Mouse (Mus musculus) liver, embryonic 11.5 days (tissue): ENCODE measurements at regions not wholly inside any gene's neighbourhood (a gene's known extent, or its start where the extent isn't known, plus 50 kb on each side); places are given as distances from the start of the nearest gene placed in this dataset.
A peak's percentile ranks its signal among the peaks of the same experiment; 100 is the strongest.

Experiments
- ATAC-seq: fragments of 200-750 bp; cut with Nextera tagmentation; replicated peaks from 2 replicates; pipeline ENCODE4 v1.8.0; 2017; ENCODE audit warnings: moderate number of reproducible peaks, mild to moderate bottlenecking, moderate TSS enrichment, moderate library complexity; ENCODE audit not compliant: low FRiP score
- DNase-seq: peaks from one replicate; pipeline ENCODE4 v3.0.0-alpha.2; 2017; ENCODE audit warnings: low spot score
- H3K27ac ChIP-seq: fragments of 300-500 bp; sonication (generic); 2 replicates; pipeline ENCODE4 v1.5.1; 2014; ENCODE audit warnings: mild to moderate bottlenecking, low read depth, low read length, control low read depth
- H3K27me3 ChIP-seq: fragments of 300-500 bp; sonication (generic); replicated peaks from 2 replicates; pipeline ENCODE4 v1.6.1; 2014; ENCODE audit warnings: low read length, mixed read lengths; ENCODE audit not compliant: control insufficient read depth, insufficient read depth
- H3K36me3 ChIP-seq: fragments of 300-500 bp; sonication (generic); 2 replicates; pipeline ENCODE4 v1.6.1; 2014; ENCODE audit warnings: mild to moderate bottlenecking, low read length, moderate library complexity, mixed read lengths; ENCODE audit not compliant: control insufficient read depth, insufficient read depth
- H3K4me1 ChIP-seq: fragments of 300-500 bp; sonication (generic); replicated peaks from 2 replicates; pipeline ENCODE4 v1.6.1; 2014; ENCODE audit warnings: low read length, mixed read lengths; ENCODE audit not compliant: control insufficient read depth, insufficient read depth
- H3K4me2 ChIP-seq: fragments of 300-500 bp; sonication (generic); 2 replicates; pipeline ENCODE4 v1.6.1; 2014; ENCODE audit warnings: mild to moderate bottlenecking, control low read depth, moderate library complexity
- H3K4me3 ChIP-seq: fragments of 300-500 bp; sonication (generic); 2 replicates; pipeline ENCODE4 v1.5.1; 2014; ENCODE audit warnings: low read depth, low read length, control low read depth
- H3K9ac ChIP-seq: fragments of 300-500 bp; sonication (generic); 2 replicates; pipeline ENCODE4 v1.6.1; 2014; ENCODE audit warnings: low read depth, low read length, control low read depth
- H3K9me3 ChIP-seq: fragments of 300-500 bp; sonication (generic); 2 replicates; pipeline ENCODE4 v1.6.1; 2016; ENCODE audit warnings: low read length, inconsistent platforms, mixed read lengths; ENCODE audit not compliant: control insufficient read depth
- WGBS: fragments of 180-500 bp; shearing (Covaris S2); extraction: QIAGEN DNeasy Blood & Tissue Kit; methylation state at CpG from one replicate; pipeline ENCODE4 v1.1.7; 2014; 5-methylcytosine and 5-hydroxymethylcytosine counted together

DNA sequence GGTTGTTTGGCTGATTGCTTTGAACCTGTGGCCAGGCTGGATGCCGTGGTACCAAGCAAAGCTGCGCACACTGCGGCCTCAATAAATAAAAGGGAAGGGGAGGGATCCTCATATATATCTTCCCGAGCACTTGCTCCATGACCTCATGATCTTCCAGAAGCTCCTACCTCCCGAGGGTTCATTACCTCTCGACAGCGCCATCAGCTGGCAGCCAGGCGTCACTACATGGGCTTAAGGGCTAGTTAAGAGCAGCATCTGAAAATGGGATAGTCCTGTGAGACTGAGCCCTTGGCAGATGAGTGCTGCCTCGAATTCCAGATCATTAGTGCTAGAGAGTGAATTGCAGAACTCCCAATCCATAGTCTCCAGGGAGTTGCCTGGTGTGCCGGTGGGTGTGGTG, 134.0 kb downstream of the Zfp281 start:
- WGBS = 62% methylated on average over 10 of the region's 10 CpGs
- no peak overlapping the region for H3K9ac ChIP-seq
- no peaks in the 10 kb centered on the region for H3K27me3 ChIP-seq
- H3K9me3 ChIP-seq = no peaks in the 10 kb centered on the region
- no peak overlapping the region for H3K4me3 ChIP-seq
- no peak overlapping the region for H3K4me2 ChIP-seq
- no peak overlapping the region for H3K27ac ChIP-seq
- H3K4me1 ChIP-seq = no peaks in the 10 kb centered on the region
- ATAC-seq (no peak), DNase-seq (no peak)
- no peaks in the 10 kb centered on the region for H3K36me3 ChIP-seq

GRCm38 (mm10) chr1:136759164-136759563, 134.5 kb downstream of the Zfp281 start:
- H3K27ac ChIP-seq = no peak overlapping the region
- no peaks in the 10 kb centered on the region for H3K9me3 ChIP-seq
- H3K4me2 ChIP-seq = no peak overlapping the region
- H3K4me3 ChIP-seq = no peak overlapping the region
- H3K9ac ChIP-seq = no peak overlapping the region
- no peaks in the 10 kb centered on the region for H3K36me3 ChIP-seq
- DNase-seq (no peak), ATAC-seq (no peak)
- no peaks in the 10 kb centered on the region for H3K27me3 ChIP-seq
- WGBS = 67% methylated on average over 4 of the region's 4 CpGs
- no peaks in the 10 kb centered on the region for H3K4me1 ChIP-seq

DNA sequence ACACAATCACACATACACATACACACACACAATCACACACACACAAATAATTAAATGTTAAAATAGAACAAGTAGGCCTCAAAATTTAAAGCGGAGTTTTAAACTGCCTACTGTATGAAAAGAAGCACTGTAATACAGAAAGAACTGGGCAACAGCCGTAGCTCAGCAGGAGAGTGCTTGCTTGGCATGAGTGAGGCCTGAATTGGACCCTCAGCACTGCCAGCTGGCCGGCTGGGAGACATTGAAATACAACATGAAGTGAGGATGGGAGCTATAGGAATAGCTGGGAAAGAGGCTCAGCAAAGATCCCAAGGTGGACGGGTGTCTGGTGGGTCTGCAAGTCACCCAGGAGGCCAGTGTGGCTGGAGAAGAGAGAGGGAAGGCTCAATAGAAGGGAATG, 136.8 kb downstream of the Zfp281 start:
- Histone ChIP-seq H3K9me3 (no peaks in the 10 kb centered on the region), H3K4me2 (no peak overlapping the region), H3K27me3 (no peaks in the 10 kb centered on the region), H3K27ac (no peak overlapping the region), H3K4me1 (no peaks in the 10 kb centered on the region), H3K4me3 (no peak overlapping the region), H3K36me3 (no peaks in the 10 kb centered on the region), H3K9ac (no peak overlapping the region)
- WGBS = 82% methylated on average over 4 of the region's 4 CpGs
- ATAC-seq (no peak), DNase-seq (no peak)

- DNase-seq = no peak
- peak overlapping the region; percentile 19; the same call in 1 of the 2 replicates for H3K27ac ChIP-seq
- H3K4me1 ChIP-seq = no peaks in the 10 kb centered on the region
Measured at GRCm38 (mm10) chr1:136768969-136769401, 144.3 kb downstream of the Zfp281 start.

GRCm38 (mm10) chr1:136773743-136774142, 149.0 kb downstream of the Zfp281 start:
- DNase-seq (no peak), ATAC-seq (no peak)
- Histone ChIP-seq H3K36me3 (no peaks in the 10 kb centered on the region), H3K9me3 (no peaks in the 10 kb centered on the region), H3K27me3 (no peaks in the 10 kb centered on the region), H3K9ac (no peak overlapping the region), H3K27ac (no peak overlapping the region), H3K4me1 (no peaks in the 10 kb centered on the region), H3K4me3 (no peak overlapping the region), H3K4me2 (no peak overlapping the region)
- 82% methylated on average over 6 of the region's 6 CpGs for WGBS

More at GRCm38 (mm10) chr1:136768969-136769401, 144.3 kb downstream of the Zfp281 start:
- 0 out of 2 replicates have a peak, but pooled peaks have one; percentile 39 for ATAC-seq
- Histone ChIP-seq H3K9me3 (no peaks in the 10 kb centered on the region), H3K27me3 (no peaks in the 10 kb centered on the region), H3K4me2 (peak overlapping the region; percentile 34; the same call in 1 of the 2 replicates), H3K4me3 (no peak overlapping the region), H3K9ac (no peak overlapping the region), H3K36me3 (no peaks in the 10 kb centered on the region)
- 11% methylated on average over 10 of the region's 10 CpGs for WGBS

- no peaks in the 10 kb centered on the region for H3K9me3 ChIP-seq
- H3K27ac ChIP-seq = no peak overlapping the region
- no peak overlapping the region for H3K4me3 ChIP-seq
- no peaks in the 10 kb centered on the region for H3K36me3 ChIP-seq
- ATAC-seq = no peak
- H3K4me2 ChIP-seq = no peak overlapping the region
- H3K27me3 ChIP-seq = no peaks in the 10 kb centered on the region
- 86% methylated on average over 17 of the region's 17 CpGs for WGBS
- no peak overlapping the region for H3K9ac ChIP-seq
- DNase-seq = no peak
- no peaks in the 10 kb centered on the region for H3K4me1 ChIP-seq
Measured at GRCm38 (mm10) chr1:136776211-136776610, 151.5 kb downstream of the Zfp281 start.

DNA sequence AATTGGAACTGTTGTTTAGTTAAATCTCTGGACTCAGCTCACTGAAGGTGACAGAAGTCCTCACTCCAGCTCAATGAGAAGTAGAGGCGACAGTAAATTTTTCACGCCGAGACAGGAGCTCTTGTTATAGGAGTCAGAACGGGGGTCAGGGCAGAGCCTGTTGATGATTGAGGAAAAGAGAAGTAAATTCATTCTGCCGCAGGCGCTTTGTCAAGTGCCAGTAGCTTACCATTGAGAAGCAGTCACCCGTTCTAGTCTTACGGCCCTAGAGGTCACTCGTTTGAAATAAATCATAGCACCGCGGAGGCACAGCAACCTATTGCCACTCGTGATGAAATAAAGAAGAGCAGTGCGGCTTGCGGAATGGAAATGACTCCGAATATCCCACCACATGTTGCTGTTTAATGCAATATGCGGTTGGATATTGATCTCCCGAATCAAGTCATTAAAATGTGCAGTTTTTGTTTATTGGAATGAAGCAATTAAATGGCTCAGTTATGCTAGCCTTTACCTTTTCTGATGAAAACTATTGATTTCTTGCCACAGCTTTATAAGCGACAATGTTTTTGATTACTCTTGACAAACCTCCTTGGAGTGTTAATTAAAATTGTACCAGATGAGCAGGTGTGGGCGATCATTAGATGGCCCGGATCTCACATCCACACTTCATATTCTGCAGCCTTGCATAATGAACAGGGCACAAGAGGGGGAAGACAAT, 152.7 kb downstream of the Zfp281 start:
- no peak for ATAC-seq
- H3K27me3 ChIP-seq = no peaks in the 10 kb centered on the region
- H3K9ac ChIP-seq = no peak overlapping the region
- no peak overlapping the region for H3K27ac ChIP-seq
- WGBS = 83% methylated on average over 20 of the region's 20 CpGs
- H3K36me3 ChIP-seq = no peaks in the 10 kb centered on the region
- no peak for DNase-seq
- H3K9me3 ChIP-seq = no peaks in the 10 kb centered on the region
- H3K4me3 ChIP-seq = no peak overlapping the region
- no peak overlapping the region for H3K4me2 ChIP-seq
- H3K4me1 ChIP-seq = peaks cover 3% of the 10 kb centered on the region; the same call in 1 of the 2 replicates

DNA sequence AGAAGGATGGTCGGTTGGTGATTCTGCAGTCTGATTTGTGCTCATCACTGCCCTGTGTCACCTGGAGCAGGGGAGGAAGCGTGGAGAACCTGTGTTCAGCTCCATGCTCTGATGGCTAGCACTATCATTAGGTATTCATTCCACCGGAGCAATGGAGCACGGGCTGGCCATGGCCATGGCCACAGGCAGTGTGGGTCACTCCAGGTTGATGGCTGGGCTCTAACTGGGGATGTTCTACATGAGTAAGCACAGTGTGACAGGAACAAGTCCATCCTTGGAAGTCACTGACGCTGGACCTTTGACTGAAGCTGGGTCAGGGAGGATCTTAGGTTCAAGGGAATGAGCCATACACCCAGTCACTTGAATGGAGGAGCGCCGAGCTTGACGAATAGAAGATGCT, 154.7 kb downstream of the Zfp281 start:
- H3K9me3 ChIP-seq = no peaks in the 10 kb centered on the region

DNA sequence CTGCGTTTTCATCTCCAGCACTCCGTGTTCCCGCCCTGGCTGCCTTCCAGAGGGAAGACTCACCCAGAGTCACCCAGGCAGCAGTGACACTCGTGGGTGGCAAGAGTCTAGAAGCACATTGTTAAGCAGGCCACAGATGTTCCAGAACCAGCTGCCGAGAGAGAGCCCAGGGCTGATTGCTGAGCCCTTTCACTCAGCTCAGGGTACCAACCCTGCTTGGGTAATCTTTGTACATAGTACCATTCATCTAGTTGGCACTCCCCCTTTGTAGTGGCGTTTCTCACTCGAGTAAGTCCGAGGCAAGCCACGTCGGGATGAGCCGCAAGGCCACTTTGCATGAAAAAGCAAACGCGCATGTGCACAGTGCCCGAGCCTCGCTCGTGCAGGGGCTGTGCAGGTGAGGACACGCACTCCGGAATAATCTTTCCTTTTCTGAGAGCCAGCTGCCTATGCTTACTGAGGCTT, 156.9 kb downstream of the Zfp281 start:
- H3K36me3 ChIP-seq = no peaks in the 10 kb centered on the region
- no peaks in the 10 kb centered on the region for H3K27me3 ChIP-seq
- no peak overlapping the region for H3K4me3 ChIP-seq
- DNase-seq (no peak), ATAC-seq (no peak)
- no peaks in the 10 kb centered on the region for H3K9me3 ChIP-seq
- H3K27ac ChIP-seq = no peak overlapping the region
- peaks cover 3% of the 10 kb centered on the region; the same call in 1 of the 2 replicates for H3K4me1 ChIP-seq
- no peak overlapping the region for H3K9ac ChIP-seq
- 67% methylated on average over 18 of the region's 18 CpGs for WGBS
- H3K4me2 ChIP-seq = peak overlapping the region; percentile 37

More for the DNA sequence above, 154.7 kb downstream of the Zfp281 start:
- 84% methylated on average over 8 of the region's 8 CpGs for WGBS
- ATAC-seq (no peak), DNase-seq (no peak)
- no peak overlapping the region for H3K4me3 ChIP-seq
- peaks cover 3% of the 10 kb centered on the region; the same call in 1 of the 2 replicates for H3K4me1 ChIP-seq
- H3K27ac ChIP-seq = no peak overlapping the region
- no peaks in the 10 kb centered on the region for H3K27me3 ChIP-seq
- H3K4me2 ChIP-seq = no peak overlapping the region
- H3K36me3 ChIP-seq = no peaks in the 10 kb centered on the region
- H3K9ac ChIP-seq = no peak overlapping the region
